Mouse (Mus musculus) granulocyte monocyte progenitor cell, adult 5-6 weeks (primary cell): ENCODE measurements at regions not wholly inside any gene's neighbourhood (a gene's known extent, or its start where the extent isn't known, plus 50 kb on each side); places are given as distances from the start of the nearest gene placed in this dataset.
A peak's percentile ranks its signal among the peaks of the same experiment; 100 is the strongest.

ENCODE experiments used
- ATAC-seq: replicated peaks from 2 replicates; pipeline ENCODE4 v1.8.0; 2016; ENCODE audit warnings: mild to moderate bottlenecking, moderate TSS enrichment, inconsistent platforms; ENCODE audit not compliant: poor library complexity, severe bottlenecking

DNA sequence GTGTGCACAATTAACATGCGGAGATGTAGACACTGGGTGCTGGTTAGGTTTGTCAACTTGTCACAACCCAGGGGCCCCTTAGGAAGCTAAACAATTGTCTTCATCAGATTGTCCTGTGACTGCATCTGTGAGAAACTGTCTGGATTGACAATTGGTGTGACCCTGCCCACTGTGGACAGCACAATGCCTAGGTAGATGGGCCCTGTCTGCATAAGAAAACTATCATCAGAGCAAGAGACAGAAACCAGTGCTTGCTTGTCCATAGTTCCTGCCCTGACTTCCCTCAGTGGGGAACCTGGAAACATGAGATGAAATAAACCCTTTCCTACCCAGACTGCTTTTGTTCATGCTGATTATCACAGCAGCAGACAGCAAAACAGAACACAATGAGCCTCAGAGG lies 63.5 kb upstream of the Tyw5 start:
- ATAC-seq, result no peak

DNA sequence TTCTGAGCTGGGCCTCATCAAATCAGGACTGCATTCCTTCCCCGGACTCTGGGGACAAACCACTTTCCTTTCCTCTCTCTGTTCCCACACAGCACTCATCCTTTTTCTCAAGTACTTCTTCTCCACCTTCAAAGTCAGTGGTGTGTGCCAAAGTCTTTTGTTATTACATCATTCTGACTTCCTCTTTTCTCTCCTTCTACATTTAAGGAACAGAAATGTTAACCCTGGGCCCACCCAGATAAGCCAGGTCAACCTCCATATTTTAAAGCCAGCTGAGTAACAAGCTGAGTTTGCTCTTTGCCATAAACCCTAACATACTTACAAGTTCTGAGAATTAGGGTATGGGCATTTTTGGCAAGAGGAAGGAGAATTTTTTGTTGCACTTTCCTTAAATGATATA lies 65.3 kb upstream of the Tyw5 start:
- peak; percentile 100 for ATAC-seq

DNA sequence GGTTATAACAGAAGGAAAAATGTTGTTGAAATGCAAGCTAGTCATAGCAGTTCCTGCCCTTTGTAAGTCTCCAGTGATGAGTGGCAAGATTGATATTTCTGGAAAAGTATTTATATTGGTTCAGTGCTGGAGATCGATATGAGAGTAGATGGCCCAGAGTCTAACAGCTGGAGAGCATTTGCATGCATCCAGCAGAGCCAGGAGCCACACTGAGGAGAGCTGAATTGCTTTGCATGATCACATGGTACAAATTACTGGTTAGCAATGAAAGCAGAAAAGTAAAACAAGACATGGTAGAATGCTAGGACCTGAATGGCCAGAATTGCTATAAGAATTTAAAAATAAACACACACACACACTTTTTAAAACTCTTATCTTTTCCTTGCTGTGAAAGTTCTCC lies 70.8 kb upstream of the Tyw5 start:
- ATAC-seq, result no peak

DNA sequence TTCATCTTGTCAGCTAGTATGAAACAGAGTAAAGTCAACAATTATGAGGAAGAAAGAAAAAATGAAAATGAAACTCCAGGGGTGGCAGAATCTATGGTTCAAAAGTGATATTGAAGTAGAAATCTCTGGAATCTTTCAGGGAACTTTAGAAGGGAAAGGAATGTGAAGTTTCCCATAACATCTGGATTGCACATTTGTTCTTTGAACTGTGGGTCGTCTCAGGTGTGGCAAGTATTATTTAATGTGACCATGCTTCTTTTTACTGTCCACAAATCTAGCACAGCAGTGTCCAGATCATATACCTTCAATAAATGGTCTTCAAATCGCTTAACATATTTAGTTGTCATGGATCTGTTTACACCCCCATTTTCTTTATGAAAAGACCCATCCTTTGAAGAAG lies 71.2 kb upstream of the Tyw5 start:
- ATAC-seq, result no peak

DNA sequence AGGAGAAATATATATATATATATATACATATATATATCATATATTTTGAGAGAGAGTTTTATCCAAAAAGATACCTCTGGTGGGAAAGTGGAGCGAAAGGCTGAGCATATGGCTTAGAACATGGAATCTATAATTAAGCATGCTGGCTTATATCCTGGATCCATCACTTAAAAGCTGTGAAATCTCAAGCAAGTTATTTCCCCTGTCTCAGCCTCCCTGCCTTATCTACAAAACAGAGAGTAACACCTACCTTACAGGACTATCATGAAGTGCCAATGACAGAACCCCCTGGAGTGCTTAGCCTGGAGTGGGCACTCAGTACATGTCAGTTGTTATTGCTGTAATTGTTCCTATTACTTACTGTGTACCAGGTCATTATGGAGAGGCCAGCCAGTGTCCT lies 71.9 kb upstream of the Tyw5 start:
- ATAC-seq, result no peak

DNA sequence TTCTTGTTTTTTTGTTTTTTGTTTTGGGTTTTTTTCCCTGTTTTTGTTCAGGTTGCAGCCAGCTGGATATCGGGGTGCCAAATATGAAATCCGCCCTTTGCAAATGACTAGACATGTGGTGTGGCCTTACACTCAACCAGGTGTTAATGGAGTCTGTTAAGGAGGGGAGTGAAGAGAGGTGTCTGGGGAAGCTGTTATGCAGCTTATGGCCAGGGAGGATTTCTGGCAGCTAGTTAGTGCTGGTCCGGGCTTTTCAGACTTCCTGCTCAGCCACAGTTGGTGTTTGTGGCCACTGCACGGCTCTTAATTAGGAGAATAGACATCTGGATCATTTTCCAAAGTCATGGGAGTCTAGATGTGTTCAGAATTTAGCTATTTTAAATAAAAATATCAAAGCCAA lies 72.7 kb upstream of the Tyw5 start:
- ATAC-seq, result no peak

DNA sequence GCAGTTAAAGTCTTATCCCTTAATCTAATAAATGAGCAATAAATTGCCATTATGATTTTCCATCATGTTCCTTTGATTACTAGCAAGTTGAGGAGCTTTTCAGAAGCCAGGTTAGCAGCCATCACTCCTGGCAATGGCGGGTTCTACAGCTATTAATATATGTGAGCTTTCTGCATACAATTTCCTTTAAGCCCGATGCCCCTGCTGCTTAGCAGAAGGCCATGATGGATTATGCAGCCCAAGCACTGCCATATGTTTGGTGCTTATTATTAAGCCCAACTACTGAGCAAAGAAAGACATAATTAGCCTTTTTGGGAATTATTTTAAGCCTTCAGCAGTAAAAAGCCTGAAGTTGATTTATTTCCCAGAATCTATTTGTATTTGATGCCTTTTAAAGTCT lies 82.3 kb upstream of the Tyw5 start:
- ATAC-seq, result no peak

DNA sequence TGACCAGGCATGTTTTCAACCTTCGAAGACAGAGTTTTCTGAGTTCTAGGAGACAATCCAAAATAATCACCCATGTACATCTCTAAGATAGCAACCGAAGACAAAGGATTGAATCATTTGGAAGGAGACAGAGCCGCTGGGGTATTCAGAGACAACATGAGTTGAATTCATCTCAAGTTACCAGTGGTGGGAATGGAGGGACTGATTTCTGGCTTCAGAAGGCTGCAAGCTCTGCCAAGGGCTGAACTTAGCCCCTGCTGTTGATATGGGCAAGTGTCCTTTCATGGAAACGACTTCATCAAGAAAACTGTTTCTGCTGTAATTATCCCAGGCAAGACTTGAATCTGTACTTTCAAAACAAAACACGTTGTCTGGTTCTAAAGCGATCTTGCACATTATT lies 82.7 kb upstream of the Tyw5 start:
- ATAC-seq, result no peak

DNA sequence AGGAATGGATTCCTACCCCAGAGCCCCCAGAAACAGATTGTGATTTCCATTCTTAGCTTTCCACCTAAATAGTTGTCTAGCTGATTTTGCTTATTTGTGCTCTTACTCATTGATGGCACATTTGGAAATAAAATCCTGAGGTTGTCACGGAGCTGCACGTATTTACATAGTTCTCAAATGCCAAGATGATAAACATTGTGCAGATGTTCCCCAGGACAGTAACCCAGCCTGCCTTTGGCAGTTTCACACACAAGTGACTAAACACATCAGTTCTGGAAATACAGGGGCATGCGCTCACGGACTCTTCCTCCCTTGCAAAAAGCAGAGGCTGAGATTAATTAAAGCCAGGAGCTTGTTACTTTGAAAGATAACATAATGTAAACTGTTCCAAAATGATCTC lies 83.1 kb upstream of the Tyw5 start:
- ATAC-seq, result no peak

DNA sequence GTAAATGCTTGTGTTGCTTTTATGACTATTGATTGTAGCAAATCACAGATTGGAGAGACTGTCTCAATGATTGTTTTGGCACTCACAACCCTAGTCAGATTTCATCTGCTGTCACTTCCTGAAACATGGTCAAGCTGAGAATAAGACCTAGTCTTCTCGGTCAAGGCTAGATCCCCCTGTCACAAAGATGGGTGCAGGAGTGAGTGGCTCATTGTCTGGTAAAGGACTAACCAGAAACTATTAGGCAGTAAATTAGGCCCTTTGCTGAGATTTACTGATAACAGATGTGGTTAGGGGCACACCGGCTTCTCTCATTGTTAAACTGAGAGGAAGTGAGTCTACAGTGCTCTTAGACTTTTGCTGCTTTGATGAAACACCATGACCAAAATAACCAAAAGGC lies 85.8 kb upstream of the Tyw5 start:
- no peak for ATAC-seq

DNA sequence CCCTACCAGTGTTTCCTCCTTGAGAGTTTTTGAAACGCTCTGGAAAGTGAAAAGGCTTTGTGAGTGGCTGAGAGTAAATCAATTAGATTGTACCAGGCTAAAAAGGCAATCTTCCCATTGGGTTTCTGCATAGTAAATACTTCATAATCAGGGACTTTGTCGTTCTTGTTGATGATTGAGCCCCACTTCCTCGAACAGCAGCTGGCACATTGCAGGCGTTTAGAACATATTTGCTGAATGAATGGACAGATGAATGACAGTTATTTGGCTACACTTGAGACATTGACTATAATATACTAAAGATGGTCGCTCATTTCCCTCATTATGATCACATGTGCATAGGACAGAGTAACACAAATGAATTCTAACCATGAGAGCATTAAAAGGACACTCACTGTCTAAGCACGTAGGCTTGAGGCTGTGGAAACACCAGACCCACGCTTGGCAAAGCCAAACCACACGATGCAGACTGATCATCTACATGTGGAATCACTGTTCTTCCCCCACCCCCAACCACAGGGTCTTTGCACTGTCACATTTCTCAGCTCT lies 90.7 kb upstream of the Tyw5 start:
- ATAC-seq, result no peak

DNA sequence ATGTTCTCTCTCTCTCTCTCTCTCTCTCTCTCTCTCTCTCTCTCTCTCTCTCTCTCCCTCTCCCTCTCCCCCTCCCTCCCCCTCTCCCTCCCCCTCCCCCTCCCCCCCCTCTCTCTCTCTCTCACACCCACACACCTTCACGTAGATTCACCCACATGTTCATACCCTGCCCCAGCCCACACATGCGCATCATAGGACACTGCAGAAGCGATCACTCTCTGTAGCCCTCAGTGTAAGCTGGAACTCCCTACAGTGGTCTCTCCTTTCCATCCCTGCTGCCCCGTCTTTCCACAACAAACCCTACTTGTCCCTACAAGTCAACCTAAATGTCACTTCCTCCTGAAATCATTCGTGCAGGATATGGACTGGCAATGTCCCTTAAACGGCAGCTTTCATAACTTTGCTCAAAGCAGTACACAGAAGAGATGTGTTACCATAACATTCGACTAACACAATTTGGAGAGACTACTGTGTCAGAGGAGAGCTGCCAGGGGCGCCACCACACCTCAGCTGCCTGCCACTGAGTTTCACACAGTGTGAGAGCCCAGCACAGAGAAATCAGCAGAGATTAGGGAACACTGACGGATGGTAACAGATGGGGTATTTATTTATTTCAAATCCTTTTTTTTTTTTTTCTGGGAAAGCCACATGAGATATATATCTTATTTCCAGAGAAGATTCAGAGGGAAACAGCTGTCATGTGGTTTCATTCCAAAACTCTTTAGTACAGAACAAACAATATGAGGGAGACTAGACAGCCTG lies 103.6 kb upstream of the Tyw5 start:
- no peak for ATAC-seq

DNA sequence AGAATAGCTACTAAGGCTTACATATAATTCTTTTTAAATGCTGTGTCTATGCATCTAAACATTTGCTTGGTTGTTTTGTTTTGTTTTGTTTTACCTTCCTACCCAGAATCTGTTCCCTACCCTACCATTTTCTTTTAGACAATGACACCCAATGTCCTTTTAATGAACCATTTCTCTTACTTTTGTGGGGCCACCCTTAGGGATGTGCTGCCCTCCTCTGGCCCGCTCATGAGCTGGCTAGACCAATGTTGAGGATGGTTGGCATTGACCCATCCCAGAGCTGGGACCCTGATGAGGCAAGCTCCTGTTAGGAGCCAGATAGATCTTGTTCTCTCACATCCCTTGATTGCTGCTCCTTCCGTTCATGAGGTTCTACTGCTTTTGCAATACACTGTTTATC lies 105.0 kb upstream of the Tyw5 start:
- ATAC-seq, result no peak

DNA sequence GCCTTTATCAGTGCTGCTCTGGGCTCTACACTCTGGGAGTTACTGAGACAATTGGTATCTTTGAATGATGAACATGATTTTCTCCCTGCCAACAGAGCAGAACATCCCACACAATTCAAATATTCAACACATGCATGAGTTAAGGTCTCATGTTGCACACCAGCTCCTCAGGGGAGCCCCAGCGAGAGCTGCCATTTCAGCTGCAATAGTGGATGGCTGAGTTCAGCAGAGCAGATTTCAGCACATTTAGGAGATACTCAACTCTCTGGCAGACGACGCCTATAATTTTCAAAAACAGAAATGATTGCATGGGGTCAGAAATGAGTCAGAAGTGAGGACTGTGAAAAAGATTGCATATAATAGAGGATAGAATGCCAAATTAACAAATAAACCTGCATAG lies 105.6 kb upstream of the Tyw5 start:
- ATAC-seq, result no peak

DNA sequence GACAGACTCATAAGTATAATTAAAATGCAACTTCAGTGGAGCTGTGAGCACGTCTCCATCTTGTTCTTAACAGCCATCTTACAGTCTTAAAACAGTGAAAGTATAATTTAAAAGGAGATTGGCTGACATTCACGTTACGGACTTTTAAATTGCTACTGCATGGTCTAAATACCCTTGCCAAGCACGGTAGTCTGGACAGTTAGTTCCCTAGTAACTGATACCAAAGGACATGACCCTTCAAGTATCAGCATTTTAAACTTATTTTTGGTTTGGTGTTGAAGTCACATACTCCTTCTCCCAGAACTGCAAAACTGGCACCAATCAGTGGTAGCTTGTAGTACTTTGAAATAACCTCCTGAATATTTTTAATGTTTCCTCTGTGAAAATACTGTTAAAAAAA lies 119.1 kb upstream of the Tyw5 start:
- no peak for ATAC-seq

DNA sequence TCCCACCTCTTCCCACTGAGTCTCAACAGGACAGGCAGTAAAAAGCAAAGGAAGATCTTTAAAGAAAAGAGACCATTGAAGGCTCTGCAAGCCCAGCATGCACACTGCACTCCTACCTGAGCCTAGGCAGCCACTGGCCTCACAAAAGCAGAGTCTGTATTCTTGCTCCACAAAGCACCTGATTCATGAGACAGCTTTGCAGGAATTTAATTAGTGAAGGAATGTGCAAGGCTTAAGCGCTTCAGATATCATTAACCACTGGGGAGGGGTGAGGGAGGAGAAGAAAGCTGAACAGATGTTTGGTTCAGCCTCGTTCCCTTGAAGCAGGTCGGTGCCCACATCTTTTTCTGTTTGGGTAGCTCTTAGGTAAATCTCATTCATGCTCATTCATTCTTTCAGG lies 121.8 kb upstream of the Tyw5 start:
- ATAC-seq, result no peak

DNA sequence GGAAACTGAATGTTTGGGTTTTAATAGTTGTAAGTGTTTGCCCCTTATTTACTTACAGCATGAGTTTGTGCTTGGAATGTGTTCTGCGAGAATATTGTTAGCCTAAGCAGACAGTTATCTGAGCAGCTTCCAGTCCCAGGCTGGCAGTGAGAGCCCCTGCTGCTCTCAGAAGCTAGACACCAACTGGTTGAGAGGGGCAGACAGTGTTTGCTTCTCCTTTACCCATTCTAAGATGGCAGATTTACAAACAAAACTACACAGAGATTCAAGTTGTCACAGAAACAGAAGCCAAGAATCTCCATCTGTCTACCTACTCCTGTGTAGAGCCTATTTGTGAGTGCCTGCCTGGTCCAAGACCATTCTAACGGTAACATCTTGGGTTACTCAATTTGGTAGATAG lies 122.4 kb upstream of the Tyw5 start:
- ATAC-seq, result no peak

DNA sequence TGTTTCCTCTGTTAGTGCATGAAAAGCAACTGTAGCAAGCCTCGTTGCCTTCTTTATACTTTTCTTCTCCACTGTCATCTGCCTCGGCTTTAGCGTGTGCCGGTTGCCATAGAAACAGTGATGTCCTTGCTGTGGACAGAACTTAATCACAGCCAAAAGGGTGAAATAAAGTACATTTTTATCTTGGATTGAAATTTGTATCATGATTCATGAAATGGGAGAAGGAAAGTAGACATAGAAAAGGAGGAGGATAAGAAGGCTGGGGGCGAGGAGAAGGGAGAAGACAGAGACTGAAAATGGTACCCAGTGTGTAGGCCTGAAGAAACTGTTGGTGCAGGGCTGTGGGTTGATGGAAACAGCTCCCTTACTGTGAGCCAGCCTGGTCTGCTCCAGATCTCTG lies 130.5 kb upstream of the Tyw5 start:
- ATAC-seq, result no peak

DNA sequence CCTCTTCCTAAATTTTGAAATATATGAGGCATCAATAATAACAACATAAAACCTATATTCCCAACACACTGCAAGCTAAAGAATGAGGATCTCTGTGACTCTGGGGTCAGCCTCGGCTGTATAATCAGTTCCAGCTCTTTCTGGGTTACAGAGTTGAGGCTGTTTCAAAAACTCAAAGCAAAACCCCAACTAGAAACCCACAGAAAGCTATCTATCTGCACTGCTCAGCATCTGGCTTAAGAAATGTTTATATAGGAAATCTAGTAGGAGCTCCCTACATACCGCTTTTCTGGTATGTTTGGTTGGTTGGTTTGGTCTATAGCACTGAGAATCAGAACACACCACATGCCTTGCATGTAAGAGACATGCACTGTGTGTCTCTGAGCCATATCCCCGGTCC lies 137.8 kb upstream of the Tyw5 start:
- ATAC-seq, result no peak

DNA sequence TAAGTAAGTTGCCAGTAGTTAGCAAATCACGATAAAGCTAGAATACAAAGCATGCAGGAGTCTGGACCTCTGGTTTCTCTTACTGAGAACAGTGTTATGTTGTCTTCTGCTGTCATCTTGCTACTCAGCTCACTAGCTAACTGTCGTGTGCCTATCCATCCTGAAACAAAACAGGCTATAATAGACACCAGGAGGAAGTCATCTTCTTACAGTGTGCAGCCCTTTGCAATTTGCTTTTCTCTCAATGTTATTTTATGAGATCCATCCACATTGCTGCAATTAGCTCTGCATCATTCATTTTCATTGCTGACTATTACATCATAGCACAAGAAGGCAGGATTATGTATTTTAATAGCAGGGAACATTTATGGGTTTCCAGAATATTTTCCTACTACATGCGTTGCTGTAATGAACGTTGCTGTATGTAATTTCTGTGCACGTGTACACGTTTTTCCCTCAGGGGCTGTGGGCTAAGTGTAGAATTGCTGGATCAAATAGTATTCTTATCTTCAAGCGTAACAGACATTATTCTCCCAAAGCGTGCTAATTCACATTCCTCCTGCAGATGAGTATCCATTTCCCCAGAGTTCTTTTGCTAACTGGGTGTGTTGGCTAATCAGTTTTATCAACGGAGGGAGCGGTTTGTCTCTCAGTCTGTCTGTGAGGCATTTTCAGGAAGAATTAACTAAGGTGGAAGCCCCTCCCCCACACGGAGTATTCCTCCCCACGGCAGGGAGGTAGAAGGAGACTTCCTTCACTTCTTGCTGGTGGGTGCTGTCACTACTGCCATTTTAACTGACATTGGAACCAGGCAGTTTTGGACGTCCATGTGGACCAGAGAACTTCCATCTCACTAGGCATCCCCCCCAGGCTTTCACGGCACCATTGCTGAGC lies 139.1 kb upstream of the Tyw5 start:
- no peak for ATAC-seq

DNA sequence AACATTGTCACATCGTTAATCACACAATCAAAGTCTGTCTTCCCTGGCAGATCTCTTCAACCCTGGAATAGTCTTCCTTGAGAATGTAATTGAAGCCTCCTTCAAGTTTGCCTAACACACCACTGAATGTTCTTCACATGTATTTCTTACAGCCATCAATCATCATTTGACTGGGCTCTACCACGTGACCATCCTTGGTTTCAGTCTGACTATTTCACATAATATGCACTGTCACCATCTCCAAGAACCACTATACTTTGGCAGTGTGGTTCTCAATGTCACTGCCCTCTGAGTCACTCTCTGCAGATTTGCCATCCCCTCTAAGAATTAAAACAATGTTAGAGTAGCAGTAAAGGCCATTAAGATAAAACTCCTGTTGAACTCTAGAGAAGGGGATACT lies 154.6 kb upstream of the Tyw5 start:
- ATAC-seq, result no peak

DNA sequence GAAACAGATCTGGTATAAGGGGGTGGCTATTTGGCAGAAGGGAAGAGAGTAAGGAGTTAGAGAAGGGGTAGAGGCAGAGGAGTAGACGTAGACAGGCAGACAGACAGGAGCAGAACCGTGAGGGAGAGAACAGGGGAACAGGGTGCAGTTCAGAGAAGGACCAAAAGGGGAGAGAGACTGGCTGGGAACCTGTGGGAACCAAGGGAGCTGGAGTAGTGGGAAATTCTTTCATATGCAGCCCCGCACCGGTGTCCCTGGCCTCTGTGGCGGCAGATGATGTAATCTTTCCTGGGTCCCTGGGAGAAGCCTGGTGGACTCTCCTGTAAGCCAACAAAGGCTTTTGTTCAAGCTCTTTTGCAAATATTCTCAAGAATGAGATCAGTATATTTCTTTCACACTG lies 157.8 kb upstream of the Tyw5 start:
- ATAC-seq, result no peak
